Mouse (Mus musculus) brain, embryonic 14.5 days (tissue): ENCODE results near the gene Ctrl.

ENCODE experiments used
- CTCF ChIP-seq: fragments of 200-500 bp; IDR thresholded peaks from 2 replicates; pipeline ENCODE4 v1.5.1; 2012; ENCODE audit warnings: inconsistent platforms, mild to moderate bottlenecking, moderate library complexity, borderline replicate concordance; ENCODE audit not compliant: insufficient read depth, insufficient read length; ENCODE audit errors: extremely low read depth
- POLR2A ChIP-seq: fragments of 200-500 bp; IDR thresholded peaks from 2 replicates; pipeline ENCODE4 v1.6.1; 2012; ENCODE audit warnings: mild to moderate bottlenecking, inconsistent platforms, borderline replicate concordance; ENCODE audit not compliant: poor library complexity, insufficient read depth, insufficient read length, severe bottlenecking; ENCODE audit errors: extremely low read depth

DNA sequence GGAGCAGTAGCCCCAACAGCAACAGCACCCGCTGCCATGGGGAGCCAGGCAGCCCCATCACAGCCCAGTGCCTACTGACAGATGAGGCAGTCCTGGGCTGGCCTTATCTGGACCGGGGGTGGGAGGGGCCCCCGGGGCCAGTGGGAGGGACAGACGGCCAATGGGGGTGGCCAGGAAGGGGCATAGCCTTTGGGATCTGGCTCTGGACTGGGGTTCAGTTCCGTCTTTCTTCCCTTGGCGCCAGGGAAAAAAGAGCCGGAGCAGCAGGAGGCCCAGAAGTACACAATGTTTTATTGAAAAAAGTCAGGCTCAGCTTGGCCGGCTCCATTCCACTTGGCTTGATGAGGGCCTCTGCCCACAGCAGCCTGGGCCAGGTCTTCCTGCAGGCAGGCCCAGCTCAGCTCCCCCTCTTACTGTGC is 9.7 kb upstream of the Ctrl start, which contains the start of gene Lcat:
- TF ChIP-seq CTCF, result no peak
- TF ChIP-seq POLR2A, result no peak
